Comparison of ENCODE assay signal across 21 mouse cellular contexts in genomic region chr5:101100975-101101699, GRCm38 (mm10).
A peak's percentile ranks its signal among the peaks of the same experiment; 100 is the strongest.
DNase-seq lines count a peak whose midpoint lies in the region; ATAC-seq and TF ChIP-seq lines count a peak whose summit lies in the region.
"Had no signal": no experiment of that assay in that cellular context is flagged by ENCODE, and none has a peak within 500 bp of the region (broad histone marks: within the 10 kb centered on the region; RNA-seq: fewer than 3 reads in every experiment).

No protein-coding gene starts in this region.

- intact Hi-C loops in gastrocnemius, adult 2 months (cut with DNase I) = no loop called here

- DNase-seq in A20 (ENCODE audit: low read depth, low spot score) = peak; percentile 56
- peak; percentile 20 for DNase-seq in c-Kit-positive CD71-negative TER-119-negative erythroid progenitor cells, embryonic 14.5 days (ENCODE audit: low read depth)
- DNase-seq in urinary bladder, adult 2 months (ENCODE audit: low spot score) = no peak
- no peak for DNase-seq in kidney, postnatal 36 days
- DNase-seq in gastrocnemius, adult 2 months = no peak
- DNase-seq: adrenal gland, adult 2 months; adrenal gland, postnatal 25 days; cerebellum, adult 2 months; cerebellum, postnatal 10 days; embryo, embryonic 11 days; gastrocnemius, postnatal 14 days had no signal

- no peak for TF ChIP-seq CTCF in gastrocnemius, adult 2 months (IDR thresholded peaks at IDR 0.05)

- no peak overlapping the region for H3K27ac ChIP-seq in gastrocnemius, adult 2 months
- H3K27ac ChIP-seq: embryonic facial prominence, embryonic 15.5 days; forebrain, embryonic 15.5 days; hindbrain, embryonic 10.5 days; hindbrain, embryonic 14.5 days; intestine, embryonic 15.5 days had no signal

- H3K4me3 ChIP-seq in gastrocnemius, adult 2 months = no peak overlapping the region
- H3K4me3 ChIP-seq: embryonic facial prominence, embryonic 15.5 days; erythroblast, embryonic 14.5 days; forebrain, embryonic 15.5 days; heart, embryonic 12.5 days; hindbrain, embryonic 10.5 days; intestine, embryonic 15.5 days had no signal

- ATAC-seq in megakaryocyte progenitor cell, adult 5-6 weeks (replicated peaks; ENCODE audit: poor library complexity) = peak; percentile 95
- ATAC-seq: CD4-positive, CD25-positive, alpha-beta regulatory T cell, adult 4 months; forebrain, embryonic 15.5 days; intestine, embryonic 15.5 days; Patski had no signal

Comparison
In these comparisons a context has a peak if more than half of its experiments do, and no peak if none do; other contexts are left out.
1. DNase-seq: peak in A20 (single experiment) and c-Kit-positive CD71-negative TER-119-negative erythroid progenitor cells, embryonic 14.5 days (single experiment); none in urinary bladder, adult 2 months (single experiment), kidney, postnatal 36 days (0 of 2) and gastrocnemius, adult 2 months (single experiment).